Mouse (Mus musculus) MEL (cell line): Measurements from ENCODE around the gene Ppp1r10. TPM values are rescaled to one million over a fixed set of nuclear protein-coding genes. Genes with fewer than 3 reads are reported as not detected.

Experiments
- DNase-seq: peaks from one replicate; pipeline ENCODE4 v3.0.0; 2011; ENCODE audit warnings: low read depth, low spot score
- H3K27ac ChIP-seq: 2 replicates; pipeline ENCODE4 v1.5.1; 2012; ENCODE audit warnings: low read depth, mild to moderate bottlenecking, control low read depth, low read length, moderate library complexity; ENCODE audit not compliant: control insufficient read depth
- H3K27me3 ChIP-seq, 2 experiments: fragments of 150-350 bp in 1 of 2; sonication (generic) in 1 of 2; 2 replicates each; pipeline ENCODE4 v1.6.1; 2012; ENCODE audit warnings: low read length in 2 of 2, mild to moderate bottlenecking in 2 of 2, improper control_type of control experiment in 1 of 2, moderate library complexity in 1 of 2; ENCODE audit not compliant: insufficient read depth in 2 of 2, control insufficient read depth in 1 of 2
- H3K36me3 ChIP-seq, 2 experiments: 2 replicates each; pipeline ENCODE4 v1.6.1; 2012 to 2014; ENCODE audit warnings: low read length in 2 of 2, improper control_type of control experiment in 1 of 2, inconsistent platforms in 1 of 2, mild to moderate bottlenecking in 1 of 2; ENCODE audit not compliant: insufficient read depth in 2 of 2, control insufficient read depth in 1 of 2
- H3K4me1 ChIP-seq, 2 experiments: fragments of 150-350 bp in 1 of 2; sonication (generic) in 1 of 2; 2 replicates each; pipeline ENCODE4 v1.6.1; 2012; ENCODE audit warnings: low read length in 2 of 2, improper control_type of control experiment in 1 of 2, mild to moderate bottlenecking in 1 of 2; ENCODE audit not compliant: insufficient read depth in 2 of 2, control insufficient read depth in 1 of 2
- H3K4me3 ChIP-seq, 2 experiments: fragments of 150-350 bp in 1 of 2; sonication (generic) in 1 of 2; 2 replicates each; pipeline ENCODE4 v1.5.1; 2012; ENCODE audit warnings: low read depth in 2 of 2, low read length in 2 of 2, mild to moderate bottlenecking in 2 of 2, moderate library complexity in 2 of 2, control low read depth in 1 of 2, improper control_type of control experiment in 1 of 2; ENCODE audit not compliant: control insufficient read depth in 1 of 2, insufficient read depth in 1 of 2
- H3K79me2 ChIP-seq: 2 replicates; pipeline ENCODE4 v1.6.1; 2012; ENCODE audit warnings: mild to moderate bottlenecking, low read length, moderate library complexity; ENCODE audit not compliant: control insufficient read depth, poor library complexity, insufficient read depth
- H3K9ac ChIP-seq: 2 replicates; pipeline ENCODE4 v1.6.1; 2012; ENCODE audit warnings: low read depth, mild to moderate bottlenecking, control low read depth, low read length, moderate library complexity; ENCODE audit not compliant: control insufficient read depth, poor library complexity, severe bottlenecking
- H3K9me3 ChIP-seq: fragments of 150-350 bp; sonication (generic); replicated peaks from 2 replicates; pipeline ENCODE4 v1.6.1; 2012; ENCODE audit warnings: mild to moderate bottlenecking, low read length, improper control_type of control experiment, moderate library complexity; ENCODE audit not compliant: insufficient read depth
- BHLHE40 ChIP-seq: IDR thresholded peaks from 2 replicates; pipeline ENCODE4 v1.6.1; 2012; ENCODE audit warnings: low read depth, mild to moderate bottlenecking, inconsistent platforms, low read length, improper control_type of control experiment, borderline replicate concordance
- CTCF ChIP-seq, 3 experiments: IDR thresholded peaks in 2 of 3; conservative IDR thresholded peaks in 1 of 3; 2 replicates each; pipeline ENCODE4 v1.5.1; 2011 to 2012; ENCODE audit warnings: low read length in 3 of 3, low read depth in 2 of 3, mild to moderate bottlenecking in 2 of 3, improper control_type of control experiment in 1 of 3, inconsistent platforms in 1 of 3, mixed read lengths in 1 of 3, moderate library complexity in 1 of 3; ENCODE audit not compliant: control insufficient read depth in 1 of 3, insufficient read depth in 1 of 3, poor library complexity in 1 of 3, severe bottlenecking in 1 of 3
- EP300 ChIP-seq, 2 experiments: IDR thresholded peaks; 2 replicates each; pipeline ENCODE4 v1.6.1; 2011; ENCODE audit warnings: improper control_type of control experiment in 2 of 2, low read length in 2 of 2, low read depth in 1 of 2, mild to moderate bottlenecking in 1 of 2
- ETS1 ChIP-seq: IDR thresholded peaks from 2 replicates; pipeline ENCODE4 v1.6.1; 2012; ENCODE audit warnings: low read depth, mild to moderate bottlenecking, inconsistent platforms, low read length, improper control_type of control experiment, moderate library complexity
- GABPA ChIP-seq: IDR thresholded peaks from 2 replicates; pipeline ENCODE4 v1.6.1; 2012; ENCODE audit warnings: low read depth, mild to moderate bottlenecking, inconsistent platforms, low read length, improper control_type of control experiment, moderate library complexity
- GATA1 ChIP-seq: IDR thresholded peaks from 2 replicates; pipeline ENCODE4 v1.6.1; 2011; ENCODE audit warnings: low read depth, low read length, improper control_type of control experiment
- HCFC1 ChIP-seq: IDR thresholded peaks from 2 replicates; pipeline ENCODE4 v1.6.1; 2012; ENCODE audit warnings: low read depth, mild to moderate bottlenecking, inconsistent platforms, low read length, improper control_type of control experiment, moderate library complexity
- MEF2A ChIP-seq: IDR thresholded peaks from 2 replicates; pipeline ENCODE4 v1.6.1; 2014; ENCODE audit warnings: low read depth, mild to moderate bottlenecking, inconsistent platforms, low read length, improper control_type of control experiment; ENCODE audit not compliant: poor library complexity, insufficient replicate concordance, severe bottlenecking; ENCODE audit errors: extremely low read depth
- MXI1 ChIP-seq: IDR thresholded peaks from 2 replicates; pipeline ENCODE4 v1.6.1; 2011; ENCODE audit warnings: mild to moderate bottlenecking, low read depth, low read length, improper control_type of control experiment
- MYC ChIP-seq: IDR thresholded peaks from 2 replicates; pipeline ENCODE4 v1.6.1; 2011; ENCODE audit warnings: low read depth, mild to moderate bottlenecking, low read length, improper control_type of control experiment, moderate library complexity
- NRF1 ChIP-seq: IDR thresholded peaks from 2 replicates; pipeline ENCODE4 v1.6.1; 2014; ENCODE audit warnings: low read depth, mild to moderate bottlenecking, inconsistent platforms, low read length, improper control_type of control experiment, moderate library complexity; ENCODE audit not compliant: poor library complexity, insufficient read depth, severe bottlenecking
- POLR2A ChIP-seq, 2 experiments: IDR thresholded peaks; 2 replicates each; pipeline ENCODE4 v1.6.1; 2011 to 2012; ENCODE audit warnings: low read length in 2 of 2, mild to moderate bottlenecking in 2 of 2, control low read depth in 1 of 2, improper control_type of control experiment in 1 of 2, low read depth in 1 of 2, moderate library complexity in 1 of 2; ENCODE audit not compliant: control insufficient read depth in 1 of 2, insufficient read depth in 1 of 2, poor library complexity in 1 of 2
- POLR2AphosphoS2 ChIP-seq: IDR thresholded peaks from 2 replicates; pipeline ENCODE4 v1.6.1; 2011; ENCODE audit warnings: low read length, improper control_type of control experiment
- RAD21 ChIP-seq: IDR thresholded peaks from 2 replicates; pipeline ENCODE4 v1.6.1; 2011; ENCODE audit warnings: mild to moderate bottlenecking, low read depth, low read length, improper control_type of control experiment
- RCOR1 ChIP-seq: IDR thresholded peaks from 2 replicates; pipeline ENCODE4 v1.6.1; 2012; ENCODE audit warnings: low read depth, mild to moderate bottlenecking, inconsistent platforms, low read length, improper control_type of control experiment
- SIN3A ChIP-seq: IDR thresholded peaks from 2 replicates; pipeline ENCODE4 v1.6.1; 2012; ENCODE audit warnings: low read length, improper control_type of control experiment, inconsistent platforms
- SMC3 ChIP-seq: IDR thresholded peaks from 2 replicates; pipeline ENCODE4 v1.6.1; 2011; ENCODE audit warnings: low read depth, low read length, improper control_type of control experiment
- TAL1 ChIP-seq: IDR thresholded peaks from 2 replicates; pipeline ENCODE4 v1.6.1; 2012; ENCODE audit warnings: mild to moderate bottlenecking, inconsistent platforms, low read length, moderate library complexity, mixed read lengths
- TCF12 ChIP-seq: IDR thresholded peaks from 2 replicates; pipeline ENCODE4 v1.6.1; 2014; ENCODE audit warnings: low read depth, mild to moderate bottlenecking, inconsistent platforms, low read length, improper control_type of control experiment, moderate library complexity
- USF2 ChIP-seq, 2 experiments: IDR thresholded peaks; 2 replicates each; pipeline ENCODE4 v1.6.1; 2011 to 2012; ENCODE audit warnings: improper control_type of control experiment in 2 of 2, low read length in 2 of 2, borderline replicate concordance in 1 of 2, inconsistent platforms in 1 of 2, low read depth in 1 of 2, mild to moderate bottlenecking in 1 of 2; ENCODE audit not compliant: insufficient read depth in 1 of 2
- ZC3H11A ChIP-seq: IDR thresholded peaks from 2 replicates; pipeline ENCODE4 v1.6.1; 2012; ENCODE audit warnings: low read depth, mild to moderate bottlenecking, inconsistent platforms, low read length, improper control_type of control experiment
- ZMIZ1 ChIP-seq: IDR thresholded peaks from 2 replicates; pipeline ENCODE4 v1.6.1; 2012; ENCODE audit warnings: low read depth, mild to moderate bottlenecking, inconsistent platforms, low read length, improper control_type of control experiment, moderate library complexity
- polyA plus RNA-seq, 2 experiments: library from polyadenylated mRNA; stranded (reverse) in 1 of 2; unstranded in 1 of 2; fragments of >175 nt in 1 of 2; fragments of >200 nt in 1 of 2; gene quantifications; 2 replicates each; pipeline versions ENCODE4 v1.2.1 to v1.2.4; 2012; ENCODE audit warnings: low replicate concordance in 2 of 2, low read depth in 1 of 2; ENCODE audit not compliant: insufficient read length in 2 of 2, insufficient read depth in 1 of 2, missing spikeins in 1 of 2
- total RNA-seq: library from RNA; depleted of rRNA; stranded (reverse); fragments of 300-350 nt; gene quantifications from 2 replicates; pipeline ENCODE4 v1.2.3, GENCODE M21; 2012

The Ppp1r10 gene
- total and polyA plus RNA-seq, 3 experiments, result 25.3 to 61.4 TPM; not detected in 1

GRCm38 (mm10) chr17:35870884-35871696 is 45.1 kb upstream of the Ppp1r10 start (continued):
- TF ChIP-seq RAD21, result peak; percentile 70
- no peak; the same call in 1 of the 2 replicates for TF ChIP-seq SIN3A
- no peak for TF ChIP-seq HCFC1
- TF ChIP-seq ZMIZ1, result no peak

- peak; percentile 90 for DNase-seq
- peak overlapping the region; percentile 65 for H3K27ac ChIP-seq
- no peak for TF ChIP-seq GABPA
- TF ChIP-seq GATA1, result peak; percentile 81
- TF ChIP-seq POLR2AphosphoS2, result no peak
- TF ChIP-seq HCFC1, result peak; percentile 42; the same call in 1 of the 2 replicates
- TF ChIP-seq ZC3H11A, result peak; percentile 86
- peak; percentile 76; the same call in 1 of the 2 replicates for TF ChIP-seq TCF12
- TF ChIP-seq ZMIZ1, result no peak
- 0 out of 2 replicates have a peak, but pooled peaks have one; percentile 22 for TF ChIP-seq ETS1
- peak; percentile 46; the same call in 1 of the 2 replicates for TF ChIP-seq TAL1
- peak; percentile 60; the same call in 1 of the 2 replicates for TF ChIP-seq SIN3A
- TF ChIP-seq POLR2A (IDR thresholded peaks at IDR 0.05; ENCODE audit: control insufficient read depth in 1 of 2, insufficient read depth in 1 of 2, low read depth in 1 of 2, low read length in 2 of 2, poor library complexity in 1 of 2), result no peak
- 0 out of 2 replicates have a peak, but pooled peaks have one; percentile 32 for TF ChIP-seq MYC
- TF ChIP-seq CTCF (IDR thresholded peaks at IDR 0.05 in 2 of 3, conservative IDR thresholded peaks at IDR 0.05 in 1 of 3; ENCODE audit: control insufficient read depth in 1 of 3, insufficient read depth in 1 of 3, low read depth in 2 of 3, low read length in 3 of 3, poor library complexity in 1 of 3, severe bottlenecking in 1 of 3), result peak; percentile 88 to 98 (median 95)
- peak; percentile 51; the same call in 1 of the 2 replicates for TF ChIP-seq RCOR1
- peak; percentile 96 for TF ChIP-seq SMC3
- peak; percentile 85 for TF ChIP-seq RAD21
- TF ChIP-seq BHLHE40, result peak; percentile 4; the same call in 1 of the 2 replicates
- peak; percentile 37; the same call in 1 of the 2 replicates for TF ChIP-seq NRF1
- TF ChIP-seq MEF2A, result no peak
- TF ChIP-seq USF2 (IDR thresholded peaks at IDR 0.05; ENCODE audit: borderline replicate concordance in 1 of 2, insufficient read depth in 1 of 2, low read depth in 1 of 2, low read length in 2 of 2), result no peak
- TF ChIP-seq EP300 (IDR thresholded peaks at IDR 0.05; ENCODE audit: low read depth in 1 of 2, low read length in 2 of 2), result peak; percentile 62 to 72
- 0 out of 2 replicates have a peak, but pooled peaks have one; percentile 36 for TF ChIP-seq MXI1
- TF ChIP-seq, all 39 proteins: peak for 16
- peaks cover 0 to 14% of the 10 kb centered on the region in 2 experiments; a peak in 2 of 4 replicates for H3K36me3 ChIP-seq
- no peaks in the 10 kb centered on the region for H3K27me3 ChIP-seq
- peaks cover 0 to 14% of the 10 kb centered on the region in 2 experiments; a peak in 3 of 4 replicates for H3K4me1 ChIP-seq
- H3K4me3 ChIP-seq, result peak overlapping the region in 1 of 2 experiments; percentile 15; a peak in 2 of 4 replicates
- peaks cover 8% of the 10 kb centered on the region for H3K79me2 ChIP-seq
- H3K9ac ChIP-seq, result peak overlapping the region; percentile 49
- H3K9me3 ChIP-seq, result no peaks in the 10 kb centered on the region
These were observed 42.3 kb upstream of the Ppp1r10 start for GRCm38 (mm10) chr17:35873774-35874519.
